Mouse (Mus musculus) midbrain, postnatal 0 days (tissue): ENCODE results near the gene Atg101. TPM values are rescaled to one million over a fixed set of nuclear protein-coding genes. Genes with fewer than 3 reads are reported as not detected.
A peak's percentile ranks its signal among the peaks of the same experiment; 100 is the strongest.

ENCODE experiments used
- ATAC-seq: fragments of 200-750 bp; cut with Nextera tagmentation; 2 replicates; pipeline ENCODE4 v1.8.0; 2017; ENCODE audit warnings: moderate number of reproducible peaks, mild to moderate bottlenecking, moderate TSS enrichment, moderate library complexity; ENCODE audit not compliant: low FRiP score
- DNase-seq: peaks from one replicate; pipeline ENCODE4 v3.0.0-alpha.2; 2015; ENCODE audit warnings: low spot score
- H3K27ac ChIP-seq: fragments of 300-500 bp; sonication (generic); 2 replicates; pipeline ENCODE4 v1.5.1; 2014; ENCODE audit warnings: low read depth, mild to moderate bottlenecking, low read length, mixed read lengths
- H3K27me3 ChIP-seq: fragments of 300-500 bp; sonication (generic); 2 replicates; pipeline ENCODE4 v1.6.1; 2014; ENCODE audit warnings: low read length, control low read depth, mixed read lengths; ENCODE audit not compliant: insufficient read depth
- H3K36me3 ChIP-seq: fragments of 300-500 bp; sonication (generic); 2 replicates; pipeline ENCODE4 v1.6.1; 2014; ENCODE audit warnings: low read length, control low read depth, mixed read lengths; ENCODE audit not compliant: insufficient read depth
- H3K4me1 ChIP-seq: fragments of 300-500 bp; sonication (generic); 2 replicates; pipeline ENCODE4 v1.6.1; 2014; ENCODE audit warnings: mild to moderate bottlenecking, control low read depth, antibody characterized with exemption, low read length, mixed read lengths; ENCODE audit not compliant: insufficient read depth
- H3K4me2 ChIP-seq: fragments of 300-500 bp; sonication (generic); 2 replicates; pipeline ENCODE4 v1.6.1; 2014; ENCODE audit warnings: low read depth, mild to moderate bottlenecking, low read length, mixed read lengths; ENCODE audit not compliant: poor library complexity, severe bottlenecking
- H3K4me3 ChIP-seq: fragments of 300-500 bp; sonication (generic); 2 replicates; pipeline ENCODE4 v1.5.1; 2014; ENCODE audit warnings: low read depth, mild to moderate bottlenecking, low read length, moderate library complexity
- H3K9ac ChIP-seq: fragments of 300-500 bp; sonication (generic); replicated peaks from 2 replicates; pipeline ENCODE4 v1.6.1; 2014; ENCODE audit warnings: mild to moderate bottlenecking, low read length, moderate library complexity, mixed read lengths; ENCODE audit not compliant: poor library complexity, severe bottlenecking
- H3K9me3 ChIP-seq: fragments of 300-500 bp; sonication (generic); 2 replicates; pipeline ENCODE4 v1.6.1; 2016; ENCODE audit warnings: low read length, control low read depth
- CTCF ChIP-seq: IDR thresholded peaks from 2 replicates; pipeline ENCODE4 v1.5.1; 2016; ENCODE audit warnings: antibody characterized with exemption, mild to moderate bottlenecking
- WGBS: fragments of 180-500 bp; shearing (Covaris S2); extraction: QIAGEN DNeasy Blood & Tissue Kit; methylation state at CpG from one replicate; pipeline ENCODE4 v1.1.7; 2014; 5-methylcytosine and 5-hydroxymethylcytosine counted together
- polyA plus RNA-seq: library from polyadenylated mRNA; unstranded; fragments of >200 nt; fragmentation: Nextera tagmentation; extraction: Ambion mirVana; gene quantifications from 2 replicates; pipeline ENCODE4 v1.2.1, GENCODE M21; 2015
- total RNA-seq: library from RNA; depleted of rRNA; stranded (reverse); fragments of >200 nt; gene quantifications from 2 replicates; pipeline ENCODE4 v1.2.3, GENCODE M21; 2014

Gene Atg101
- total and polyA plus RNA-seq, 2 experiments from 2014 or later: 33.5 to 74.2 TPM

- TF ChIP-seq CTCF: no peak; the same call in 1 of the 2 replicates
- H3K27ac ChIP-seq: no peak overlapping the region
- peaks cover 7% of the 10 kb centered on the region; the same call in 1 of the 2 replicates for H3K27me3 ChIP-seq
Measured at GRCm38 (mm10) chr15:101266132-101266963, 17.7 kb upstream of the Atg101 start.

DNA sequence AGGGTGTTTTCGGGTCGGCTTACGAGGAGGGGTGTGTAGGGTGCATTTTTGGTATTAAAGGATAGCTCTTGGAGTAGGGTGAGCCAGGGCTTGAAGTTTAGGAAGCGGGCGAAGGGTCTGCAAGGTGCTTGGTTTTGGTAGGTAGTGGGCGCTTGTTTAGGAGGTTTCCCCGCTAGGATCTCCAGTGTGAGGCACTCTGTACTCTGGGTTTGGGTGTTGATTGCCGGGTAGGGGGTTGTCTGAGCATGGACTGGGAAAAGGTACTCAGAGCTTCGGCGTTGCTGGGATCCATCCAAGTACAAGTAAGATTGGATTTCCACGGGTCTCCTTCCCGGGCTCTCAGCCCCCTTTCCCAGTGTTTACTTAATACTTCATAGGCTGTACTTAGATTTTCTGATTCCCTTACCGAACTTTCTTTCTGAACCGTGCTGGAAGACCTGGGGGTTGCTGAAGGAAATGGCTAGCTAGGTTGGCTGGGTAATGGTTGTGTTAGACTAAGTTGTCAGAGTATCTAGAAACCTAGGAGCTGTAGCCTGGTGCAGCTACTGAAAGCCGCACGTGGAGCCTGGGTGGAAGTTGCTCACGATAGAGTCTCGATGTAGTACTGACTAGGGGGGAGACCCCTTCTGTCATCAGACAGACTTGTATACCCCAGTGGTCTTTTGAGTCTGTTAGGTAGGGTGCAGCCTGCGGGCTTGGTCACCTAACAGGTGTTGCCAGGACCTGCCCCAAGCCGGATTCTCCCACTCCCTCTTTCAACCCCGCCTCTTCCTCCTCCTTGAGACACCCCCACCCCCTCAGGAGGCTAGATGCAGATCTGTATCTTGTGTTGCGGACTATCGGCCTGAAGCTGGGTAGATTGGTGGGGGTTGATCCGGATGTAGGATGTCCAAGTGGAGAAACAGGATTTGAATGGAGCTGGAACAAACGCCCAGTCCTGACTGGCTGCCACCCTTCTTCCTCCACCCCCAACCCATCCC lies 16.7 kb upstream of the Atg101 start:
- no peak for TF ChIP-seq CTCF
- peak overlapping the region; percentile 92 for H3K4me2 ChIP-seq
- H3K9me3 ChIP-seq: no peaks in the 10 kb centered on the region
- no peak for ATAC-seq
- peak overlapping the region; percentile 50 for H3K4me3 ChIP-seq
- 7% methylated on average over 24 of the region's 25 CpGs for WGBS
- DNase-seq: no peak
- no peak overlapping the region for H3K9ac ChIP-seq
- H3K27me3 ChIP-seq: peaks cover 7% of the 10 kb centered on the region; the same call in 1 of the 2 replicates
- H3K27ac ChIP-seq: no peak overlapping the region
- H3K36me3 ChIP-seq: peaks cover 24% of the 10 kb centered on the region
- peaks cover 8% of the 10 kb centered on the region; the same call in 1 of the 2 replicates for H3K4me1 ChIP-seq

More at GRCm38 (mm10) chr15:101266132-101266963, 17.7 kb upstream of the Atg101 start:
- H3K9ac ChIP-seq: peak overlapping the region; percentile 55
- WGBS: 1% methylated on average over 56 of the region's 57 CpGs
- H3K4me2 ChIP-seq: peak overlapping the region; percentile 92
- H3K4me3 ChIP-seq: peak overlapping the region; percentile 50
- H3K9me3 ChIP-seq: no peaks in the 10 kb centered on the region
- H3K36me3 ChIP-seq: peaks cover 15% of the 10 kb centered on the region
- peaks cover 8% of the 10 kb centered on the region; the same call in 1 of the 2 replicates for H3K4me1 ChIP-seq
- DNase-seq (peak; percentile 74), ATAC-seq (peak; percentile 75)

DNA sequence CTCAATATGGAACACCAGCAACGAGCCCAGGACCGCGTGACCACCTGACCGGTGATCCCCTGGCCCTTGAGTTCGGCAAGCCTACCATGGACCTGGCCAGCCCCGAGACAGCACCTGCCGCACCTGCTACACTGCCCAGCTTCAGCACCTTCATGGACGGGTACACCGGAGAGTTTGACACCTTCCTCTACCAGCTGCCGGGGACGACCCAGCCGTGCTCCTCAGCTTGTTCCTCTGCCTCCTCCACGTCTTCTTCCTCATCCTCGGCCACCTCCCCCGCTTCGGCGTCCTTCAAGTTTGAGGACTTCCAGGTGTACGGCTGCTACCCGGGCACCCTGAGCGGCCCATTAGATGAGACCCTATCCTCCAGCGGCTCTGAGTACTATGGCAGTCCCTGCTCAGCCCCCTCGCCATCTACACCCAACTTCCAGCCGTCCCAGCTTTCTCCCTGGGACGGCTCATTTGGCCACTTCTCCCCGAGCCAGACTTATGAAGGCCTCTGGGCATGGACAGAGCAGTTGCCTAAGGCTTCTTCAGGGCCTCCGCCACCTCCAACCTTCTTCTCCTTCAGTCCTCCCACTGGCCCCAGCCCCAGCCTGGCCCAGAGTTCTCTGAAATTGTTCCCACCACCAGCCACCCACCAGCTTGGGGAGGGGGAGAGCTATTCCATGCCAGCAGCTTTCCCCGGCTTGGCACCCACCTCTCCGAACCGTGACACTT lies 13.8 kb upstream of the Atg101 start:
- TF ChIP-seq CTCF: no peak
- Histone ChIP-seq H3K4me2 (no peak overlapping the region), H3K27me3 (no peaks in the 10 kb centered on the region), H3K4me3 (no peak overlapping the region), H3K27ac (no peak overlapping the region), H3K36me3 (peaks cover 37% of the 10 kb centered on the region), H3K4me1 (peaks cover 8% of the 10 kb centered on the region; the same call in 1 of the 2 replicates), H3K9me3 (no peaks in the 10 kb centered on the region), H3K9ac (no peak overlapping the region)
- DNase-seq: no peak
- 93% methylated on average over 28 of the region's 29 CpGs for WGBS
- ATAC-seq: no peak

DNA sequence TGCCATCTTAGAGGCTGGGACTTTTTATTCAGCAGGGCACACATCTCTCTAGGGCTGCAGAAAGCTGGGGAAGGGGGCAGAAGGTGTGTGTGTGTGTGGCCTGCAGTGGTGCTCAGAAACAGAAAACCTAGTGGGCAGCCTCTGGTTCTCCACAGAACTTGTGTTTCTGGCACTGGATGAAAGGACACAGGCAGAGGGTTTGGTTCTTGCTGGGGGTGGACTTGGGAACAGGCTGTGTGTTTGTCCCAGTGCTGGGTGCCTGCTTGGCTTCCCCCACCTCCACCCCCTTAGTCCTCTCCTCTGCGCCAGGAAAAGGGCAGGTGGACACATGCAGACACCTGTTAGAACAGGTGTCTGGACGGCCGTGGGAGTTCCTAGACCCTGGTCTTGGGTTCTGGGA lies 13.0 kb upstream of the Atg101 start:
- Histone ChIP-seq H3K9me3 (no peaks in the 10 kb centered on the region), H3K4me2 (no peak overlapping the region), H3K4me1 (peaks cover under 1% of the 10 kb centered on the region; the same call in 1 of the 2 replicates), H3K4me3 (no peak overlapping the region), H3K27me3 (no peaks in the 10 kb centered on the region), H3K9ac (no peak overlapping the region), H3K27ac (no peak overlapping the region), H3K36me3 (peaks cover 37% of the 10 kb centered on the region)
- ATAC-seq (no peak), DNase-seq (no peak)
- 80% methylated on average over 3 of the region's 3 CpGs for WGBS
- no peak for TF ChIP-seq CTCF

DNA sequence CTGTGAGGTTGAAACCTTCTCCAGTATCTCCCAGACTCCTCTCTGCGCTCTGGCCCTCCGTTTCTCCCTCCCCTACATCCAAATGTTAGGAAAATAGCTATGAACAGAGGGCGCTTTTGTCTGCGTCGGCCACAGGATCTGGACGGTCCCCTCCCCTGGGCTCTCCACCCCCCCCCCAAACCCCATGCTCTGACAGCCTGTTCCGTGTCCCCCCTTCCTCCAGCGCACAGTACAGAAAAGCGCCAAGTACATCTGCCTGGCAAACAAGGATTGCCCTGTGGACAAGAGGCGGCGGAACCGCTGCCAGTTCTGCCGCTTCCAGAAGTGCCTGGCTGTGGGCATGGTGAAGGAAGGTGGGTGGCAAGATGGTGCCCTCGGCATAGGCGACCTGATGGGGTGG lies 12.6 kb upstream of the Atg101 start:
- Histone ChIP-seq H3K27me3 (no peaks in the 10 kb centered on the region), H3K36me3 (peaks cover 37% of the 10 kb centered on the region), H3K4me1 (no peaks in the 10 kb centered on the region), H3K9me3 (no peaks in the 10 kb centered on the region), H3K4me3 (no peak overlapping the region), H3K4me2 (no peak overlapping the region), H3K9ac (no peak overlapping the region), H3K27ac (no peak overlapping the region)
- WGBS: 78% methylated on average over 15 of the region's 15 CpGs
- no peak for TF ChIP-seq CTCF
- ATAC-seq: no peak
- peak; percentile 49 for DNase-seq
